Mouse (Mus musculus): ENCODE measurements around the gene Camk2n2.

The Camk2n2 gene

GRCm38 (mm10) chr16:20611357-20612227, 9.5 kb downstream of the Camk2n2 start, which contains the start of the genes Eef1akmt4, Gm49333 and Alg3:
TSS of gene Eef1akmt4 (plus strand) at chr16:20611593.
TSS of gene Gm49333 (plus strand) at chr16:20611610.
TSS of gene Alg3 (minus strand) at chr16:20611735.
- peak; percentile 94 for DNase-seq (ENCODE audit: low read depth, low spot score)

- DNase-seq (ENCODE audit: low read depth, low spot score): peak; percentile 90
Measured at GRCm38 (mm10) chr16:20610501-20611356, 10.4 kb downstream of the Camk2n2 start.

GRCm38 (mm10) chr16:20604705-20605104, 16.4 kb downstream of the Camk2n2 start:
- no peak for DNase-seq (ENCODE audit: low read depth, low spot score)

- DNase-seq (ENCODE audit: low read depth, low spot score): no peak
Measured at GRCm38 (mm10) chr16:20600511-20600910, 20.6 kb downstream of the Camk2n2 start.

GRCm38 (mm10) chr16:20596687-20597441, 24.2 kb downstream of the Camk2n2 start:
- DNase-seq (ENCODE audit: low read depth, low spot score): no peak

- DNase-seq (ENCODE audit: low read depth, low spot score): no peak
Measured at GRCm38 (mm10) chr16:20595737-20596136, 25.4 kb downstream of the Camk2n2 start.

GRCm38 (mm10) chr16:20595060-20595673, 25.9 kb downstream of the Camk2n2 start:
- no peak for DNase-seq (ENCODE audit: low read depth, low spot score)

GRCm38 (mm10) chr16:20591076-20591705, 29.9 kb downstream of the Camk2n2 start:
- no peak for DNase-seq (ENCODE audit: low read depth, low spot score)

- no peak for DNase-seq (ENCODE audit: low read depth, low spot score)
Measured at GRCm38 (mm10) chr16:20590680-20591038, 30.4 kb downstream of the Camk2n2 start.

GRCm38 (mm10) chr16:20589939-20590679, 31.0 kb downstream of the Camk2n2 start:
- DNase-seq (ENCODE audit: low read depth, low spot score): peak; percentile 39

- DNase-seq (ENCODE audit: low read depth, low spot score): peak; percentile 17
Measured at GRCm38 (mm10) chr16:20589366-20589938, 31.6 kb downstream of the Camk2n2 start, which contains the start of gene Vwa5b2. TSS of gene Vwa5b2 (plus strand) at chr16:20589471.

Data from mesoderm, embryonic 11.5 days (tissue).